Mouse (Mus musculus): ENCODE results near the gene Fosb. TPM values are rescaled to one million over a fixed set of nuclear protein-coding genes. Genes with fewer than 3 reads are reported as not detected.

Fosb gene
- polyA plus RNA-seq, 1 experiment from 2014 or later: 0.24 TPM

DNA sequence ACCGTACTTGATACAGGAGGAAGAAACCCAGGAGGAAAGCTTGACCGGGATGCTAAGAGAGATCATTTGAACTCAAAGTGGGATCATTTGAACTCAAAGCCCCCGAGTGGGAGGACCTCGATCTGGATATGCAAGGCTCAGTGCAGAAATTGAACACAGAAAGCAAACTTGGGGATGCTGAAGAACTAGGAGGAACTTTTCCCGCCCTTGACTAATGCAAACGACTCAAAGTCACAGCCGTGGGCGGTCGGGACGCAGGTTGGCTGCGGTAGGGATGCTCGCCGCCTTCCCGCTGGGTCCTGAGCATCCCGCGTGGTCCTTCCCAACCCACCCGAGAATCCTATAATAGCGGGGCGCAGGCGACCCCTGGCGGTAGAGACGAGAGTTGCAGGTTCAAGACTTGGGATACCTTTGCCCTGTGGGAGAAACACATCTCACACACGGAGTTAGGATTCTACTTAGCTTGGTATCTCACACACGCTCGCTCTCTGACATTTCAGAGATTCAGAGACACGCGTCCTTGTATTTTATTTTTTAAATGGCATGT is 32.7 kb upstream of the Fosb start:
- Histone ChIP-seq H3K4me1 (peaks cover 60% of the 10 kb centered on the region), H3K9me3 (no peaks in the 10 kb centered on the region), H3K4me3 (peak overlapping the region; percentile 64), H3K27me3 (ENCODE audit: insufficient read depth, poor library complexity, severe bottlenecking) (0 out of 2 replicates have a peak, but pooled peaks cover 3% of the 10 kb centered on the region), H3K27ac (peak overlapping the region; percentile 92), H3K36me3 (peaks cover 4% of the 10 kb centered on the region; the same call in 1 of the 2 replicates)
- DNase-seq (ENCODE audit: low spot score): peak; percentile 93
- under 1% methylated on average over 27 of the region's 27 CpGs for WGBS

DNA sequence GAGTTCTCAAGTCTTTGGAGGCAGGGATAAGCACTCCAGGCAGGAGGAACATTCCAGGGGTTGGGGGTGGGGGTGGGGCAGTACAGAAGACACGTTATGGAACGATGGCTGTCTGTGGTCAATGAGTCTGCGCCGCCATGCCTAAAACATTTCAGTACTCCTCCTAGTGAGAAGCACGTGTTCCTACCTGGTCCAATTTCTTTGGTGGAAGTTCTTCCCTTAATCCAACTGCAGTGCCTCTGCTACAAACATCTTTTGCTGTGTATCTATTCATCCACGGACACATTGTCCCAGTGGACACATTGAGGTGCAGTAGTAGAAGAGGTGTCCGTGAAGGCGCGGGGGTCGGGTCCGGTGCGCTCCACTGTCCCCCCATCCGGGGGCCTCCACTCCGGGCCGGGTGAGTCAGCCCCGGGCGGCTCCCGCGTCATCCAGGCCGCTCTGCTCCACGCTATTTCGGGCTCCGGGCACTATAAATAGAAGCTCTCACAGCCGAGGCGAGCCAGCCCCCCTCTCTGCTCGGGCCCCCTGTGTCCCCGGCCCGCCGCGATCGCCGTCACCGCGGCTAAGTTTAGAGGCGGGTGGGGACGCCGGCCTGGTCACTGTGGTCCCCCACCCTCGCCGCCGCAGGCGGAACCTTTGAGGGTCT is 32.0 kb upstream of the Fosb start:
- Histone ChIP-seq H3K36me3 (0 out of 2 replicates have a peak, but pooled peaks cover 2% of the 10 kb centered on the region), H3K27ac (peak overlapping the region; percentile 92), H3K4me1 (peaks cover 66% of the 10 kb centered on the region), H3K9me3 (no peaks in the 10 kb centered on the region), H3K4me3 (peak overlapping the region; percentile 64), H3K27me3 (ENCODE audit: insufficient read depth, poor library complexity, severe bottlenecking) (peaks cover 3% of the 10 kb centered on the region; the same call in 1 of the 2 replicates)
- DNase-seq (ENCODE audit: low spot score): peak; percentile 90
- WGBS: 3% methylated on average over 41 of the region's 41 CpGs

DNA sequence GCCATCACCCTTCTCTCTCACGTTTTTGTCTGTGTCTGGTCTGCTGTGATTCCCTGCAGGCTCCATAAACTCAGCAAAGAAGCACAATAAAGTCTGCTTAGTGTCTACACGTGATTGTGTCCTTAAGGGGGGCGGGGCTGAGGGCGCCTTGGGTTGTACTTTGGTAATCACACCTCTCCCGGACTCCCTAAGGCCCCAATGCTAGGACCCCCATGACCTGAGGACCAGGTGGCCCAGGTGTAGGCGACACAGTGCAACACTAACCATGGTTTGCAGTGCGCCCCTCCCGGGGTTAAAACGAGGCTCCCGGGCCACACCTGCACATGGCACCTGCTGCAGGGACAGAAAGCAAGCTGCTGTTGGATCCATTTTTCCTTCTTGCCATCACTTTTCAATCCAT is 31.4 kb upstream of the Fosb start:
- H3K27ac ChIP-seq: peak overlapping the region; percentile 92
- no peak for DNase-seq (ENCODE audit: low spot score)
- peaks cover 3% of the 10 kb centered on the region; the same call in 1 of the 2 replicates for H3K27me3 ChIP-seq (ENCODE audit: insufficient read depth, poor library complexity, severe bottlenecking)
- H3K36me3 ChIP-seq: 0 out of 2 replicates have a peak, but pooled peaks cover 2% of the 10 kb centered on the region
- H3K4me1 ChIP-seq: peaks cover 69% of the 10 kb centered on the region
- H3K4me3 ChIP-seq: peak overlapping the region; percentile 64
- WGBS: 20% methylated on average over 10 of the region's 10 CpGs
- no peaks in the 10 kb centered on the region for H3K9me3 ChIP-seq

GRCm38 (mm10) chr7:19338596-19338995 is 28.7 kb upstream of the Fosb start:
- no peaks in the 10 kb centered on the region for H3K9me3 ChIP-seq
- no peak overlapping the region for H3K4me3 ChIP-seq
- H3K27ac ChIP-seq: 0 out of 2 replicates have a peak overlapping the region, but pooled peaks have one; percentile 16
- no peak for DNase-seq (ENCODE audit: low spot score)
- peaks cover 69% of the 10 kb centered on the region for H3K4me1 ChIP-seq
- 0 out of 2 replicates have a peak, but pooled peaks cover 2% of the 10 kb centered on the region for H3K36me3 ChIP-seq
- 51% methylated on average over 7 of the region's 7 CpGs for WGBS
- H3K27me3 ChIP-seq (ENCODE audit: insufficient read depth, poor library complexity, severe bottlenecking): peaks cover 3% of the 10 kb centered on the region; the same call in 1 of the 2 replicates

DNA sequence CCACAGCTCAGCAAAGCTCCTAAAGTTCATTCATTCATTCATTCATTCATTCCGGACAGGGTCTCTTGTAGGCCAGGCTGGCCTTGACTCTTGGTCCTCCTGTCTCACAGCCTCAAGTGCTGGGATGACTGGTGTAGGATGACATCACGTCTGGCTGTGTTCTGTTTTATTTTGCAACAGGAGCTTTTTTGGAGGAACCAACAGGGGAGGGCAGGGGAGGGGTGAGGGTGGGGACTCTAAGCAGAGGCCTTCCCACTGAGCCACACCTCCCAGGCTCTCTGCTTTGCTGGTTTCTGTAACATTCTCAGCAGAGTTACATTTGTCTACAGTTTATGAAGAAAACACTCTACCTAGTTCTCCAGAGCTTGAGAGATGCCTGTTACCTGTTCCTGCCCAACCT is 28.2 kb upstream of the Fosb start:
- WGBS: 55% methylated on average over 2 of the region's 2 CpGs
- Histone ChIP-seq H3K36me3 (0 out of 2 replicates have a peak, but pooled peaks cover 2% of the 10 kb centered on the region), H3K4me3 (no peak overlapping the region), H3K9me3 (no peaks in the 10 kb centered on the region), H3K27me3 (ENCODE audit: insufficient read depth, poor library complexity, severe bottlenecking) (peaks cover 3% of the 10 kb centered on the region; the same call in 1 of the 2 replicates), H3K27ac (0 out of 2 replicates have a peak overlapping the region, but pooled peaks have one; percentile 16), H3K4me1 (peaks cover 70% of the 10 kb centered on the region)
- DNase-seq (ENCODE audit: low spot score): no peak

DNA sequence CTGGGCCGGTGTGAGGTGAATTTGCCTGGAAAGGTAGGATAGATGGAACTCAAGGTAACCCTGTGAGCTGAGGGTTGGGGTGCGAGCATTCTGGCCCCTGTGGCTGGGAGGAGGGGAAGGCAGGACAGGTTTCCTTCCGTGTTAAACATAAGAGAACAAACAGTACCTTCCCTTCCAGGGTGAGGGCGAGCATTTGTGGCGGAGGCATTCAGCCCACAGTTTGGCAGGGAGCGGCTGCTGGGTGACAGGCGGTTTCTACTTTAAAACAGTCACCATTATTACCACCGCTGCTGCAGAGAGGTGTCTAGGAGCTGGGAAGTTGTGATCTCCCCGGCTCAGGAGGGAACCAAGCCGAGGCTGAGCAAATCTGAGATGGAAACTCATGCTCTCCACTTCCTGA is 27.3 kb upstream of the Fosb start:
- no peak for DNase-seq (ENCODE audit: low spot score)
- Histone ChIP-seq H3K27ac (peak overlapping the region; percentile 17; the same call in 1 of the 2 replicates), H3K4me1 (peaks cover 65% of the 10 kb centered on the region), H3K4me3 (no peak overlapping the region), H3K27me3 (ENCODE audit: insufficient read depth, poor library complexity, severe bottlenecking) (peaks cover 3% of the 10 kb centered on the region; the same call in 1 of the 2 replicates), H3K9me3 (no peaks in the 10 kb centered on the region), H3K36me3 (0 out of 2 replicates have a peak, but pooled peaks cover 2% of the 10 kb centered on the region)
- 49% methylated on average over 10 of the region's 10 CpGs for WGBS

DNA sequence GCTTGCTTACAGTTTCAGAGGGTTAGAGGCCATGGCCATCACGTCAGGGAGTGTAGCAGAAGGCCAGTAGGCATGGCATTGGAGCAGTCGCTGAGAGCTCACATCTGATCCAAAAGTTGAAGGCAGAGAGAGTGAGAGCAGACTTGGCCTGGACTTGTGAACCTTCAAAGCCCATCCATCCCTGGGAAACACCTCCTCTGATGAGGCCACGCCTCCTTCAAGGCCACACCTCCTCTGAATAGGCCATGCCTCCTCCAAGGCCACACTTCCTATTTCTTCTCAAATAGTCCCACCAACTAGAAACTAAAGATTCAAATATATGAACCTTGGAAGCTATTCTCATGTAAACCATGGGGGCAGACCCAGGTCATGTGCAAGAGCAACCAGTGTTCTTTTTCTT is 25.7 kb upstream of the Fosb start:
- Histone ChIP-seq H3K27me3 (ENCODE audit: insufficient read depth, poor library complexity, severe bottlenecking) (no peaks in the 10 kb centered on the region; the same call in 1 of the 2 replicates), H3K4me3 (no peak overlapping the region), H3K9me3 (no peaks in the 10 kb centered on the region), H3K4me1 (peaks cover 56% of the 10 kb centered on the region), H3K27ac (no peak overlapping the region), H3K36me3 (0 out of 2 replicates have a peak, but pooled peaks cover 2% of the 10 kb centered on the region)
- no peak for DNase-seq (ENCODE audit: low spot score)
- WGBS: 44% methylated on average over 3 of the region's 3 CpGs

- H3K4me3 ChIP-seq: peak overlapping the region; percentile 72
- under 1% methylated on average over 52 of the region's 52 CpGs for WGBS
- H3K4me1 ChIP-seq: peaks cover 60% of the 10 kb centered on the region
- H3K27me3 ChIP-seq (ENCODE audit: insufficient read depth, poor library complexity, severe bottlenecking): no peaks in the 10 kb centered on the region; the same call in 1 of the 2 replicates
- H3K36me3 ChIP-seq: 0 out of 2 replicates have a peak, but pooled peaks cover under 1% of the 10 kb centered on the region
- peak overlapping the region; percentile 92 for H3K27ac ChIP-seq
- DNase-seq (ENCODE audit: low spot score): peak; percentile 92
- H3K9me3 ChIP-seq: no peaks in the 10 kb centered on the region
Measured at GRCm38 (mm10) chr7:19332709-19333352, 23.0 kb upstream of the Fosb start.

DNA sequence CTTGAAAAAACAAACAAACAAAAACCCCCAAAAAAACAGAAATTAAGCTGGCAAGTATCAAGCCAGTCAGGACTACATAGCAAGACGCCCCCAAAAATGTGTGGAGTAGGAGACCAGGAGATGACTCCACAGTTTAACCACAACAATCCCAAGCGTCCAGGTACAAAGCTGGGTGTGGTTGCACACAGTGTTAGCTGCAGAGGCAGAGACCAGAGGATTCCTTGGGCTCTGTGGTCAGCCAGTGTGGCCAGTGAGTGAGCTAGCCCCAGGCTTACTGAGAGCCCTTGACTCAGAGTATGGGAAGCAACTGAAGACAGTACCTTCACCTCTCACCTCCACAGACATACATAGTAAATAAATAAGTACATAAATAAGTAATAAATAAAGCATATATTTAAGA is 22.1 kb upstream of the Fosb start:
- H3K9me3 ChIP-seq: no peaks in the 10 kb centered on the region
- WGBS: 66% methylated on average over 2 of the region's 2 CpGs
- H3K4me1 ChIP-seq: peaks cover 60% of the 10 kb centered on the region
- H3K4me3 ChIP-seq: 0 out of 2 replicates have a peak overlapping the region, but pooled peaks have one; percentile 72
- DNase-seq (ENCODE audit: low spot score): no peak
- peak overlapping the region; percentile 92; the same call in 1 of the 2 replicates for H3K27ac ChIP-seq
- no peaks in the 10 kb centered on the region; the same call in 1 of the 2 replicates for H3K27me3 ChIP-seq (ENCODE audit: insufficient read depth, poor library complexity, severe bottlenecking)
- no peaks in the 10 kb centered on the region for H3K36me3 ChIP-seq

- Histone ChIP-seq H3K27me3 (ENCODE audit: insufficient read depth, poor library complexity, severe bottlenecking) (no peaks in the 10 kb centered on the region), H3K9me3 (no peaks in the 10 kb centered on the region), H3K4me1 (peaks cover 52% of the 10 kb centered on the region), H3K4me3 (no peak overlapping the region), H3K36me3 (no peaks in the 10 kb centered on the region), H3K27ac (peak overlapping the region; percentile 86; the same call in 1 of the 2 replicates)
- DNase-seq (ENCODE audit: low spot score): no peak
Measured at GRCm38 (mm10) chr7:19328425-19328824, 18.6 kb upstream of the Fosb start.

DNA sequence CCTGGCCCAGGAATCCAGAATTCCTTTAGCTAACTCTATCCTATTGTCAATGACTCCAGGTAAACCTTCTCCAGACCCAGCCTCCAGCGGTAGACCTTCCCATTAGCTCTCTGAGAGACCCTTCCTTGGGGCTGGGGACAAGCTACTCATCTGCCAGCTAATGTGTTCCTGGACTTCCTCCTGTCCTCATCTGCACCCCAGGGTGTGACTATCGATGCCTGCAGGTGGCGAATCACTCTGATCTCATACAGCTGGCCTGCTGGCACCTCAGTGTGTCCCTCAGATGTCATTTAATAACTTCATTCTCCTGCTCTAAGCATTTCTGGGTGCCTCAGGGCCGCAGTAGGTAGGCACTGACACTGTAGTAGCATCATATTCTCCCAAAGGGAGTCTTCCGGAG is 17.9 kb upstream of the Fosb start:
- Histone ChIP-seq H3K4me1 (peaks cover 48% of the 10 kb centered on the region), H3K27me3 (ENCODE audit: insufficient read depth, poor library complexity, severe bottlenecking) (no peaks in the 10 kb centered on the region), H3K36me3 (no peaks in the 10 kb centered on the region), H3K27ac (peak overlapping the region; percentile 86), H3K4me3 (peak overlapping the region; percentile 57; the same call in 1 of the 2 replicates), H3K9me3 (no peaks in the 10 kb centered on the region)
- DNase-seq (ENCODE audit: low spot score): no peak
- 72% methylated on average over 5 of the region's 5 CpGs for WGBS

GRCm38 (mm10) chr7:19327128-19327527 is 17.3 kb upstream of the Fosb start:
- Histone ChIP-seq H3K4me3 (peak overlapping the region; percentile 57), H3K4me1 (peaks cover 51% of the 10 kb centered on the region), H3K27ac (peak overlapping the region; percentile 86), H3K27me3 (ENCODE audit: insufficient read depth, poor library complexity, severe bottlenecking) (no peaks in the 10 kb centered on the region), H3K9me3 (no peaks in the 10 kb centered on the region), H3K36me3 (no peaks in the 10 kb centered on the region)
- under 1% methylated on average over 22 of the region's 22 CpGs for WGBS
- peak; percentile 97 for DNase-seq (ENCODE audit: low spot score)
